Mouse (Mus musculus) cerebellum, adult 11 months (tissue): ENCODE measurements around the gene Gjb2.

ENCODE experiments used
- DNase-seq: peaks from one replicate; pipeline ENCODE4 v3.0.0; 2022

Gjb2 gene

GRCm38 (mm10) chr14:57060052-57060451 lies 44.5 kb downstream of the Gjb2 start:
- peak; percentile 13 for DNase-seq

GRCm38 (mm10) chr14:57057563-57058321 lies 46.8 kb downstream of the Gjb2 start, which contains the start of gene Gja3:
TSS of gene Gja3 (minus strand) at chr14:57058100.
- no peak for DNase-seq

- no peak for DNase-seq
Measured at GRCm38 (mm10) chr14:57057204-57057562, 47.3 kb downstream of the Gjb2 start.

- DNase-seq: no peak
Measured at GRCm38 (mm10) chr14:57052713-57053112, 51.8 kb downstream of the Gjb2 start.
